Mouse (Mus musculus) lung, adult 2 months (tissue): ENCODE data around the gene Tmem156. TPM values are rescaled to one million over a fixed set of nuclear protein-coding genes. Genes with fewer than 3 reads are reported as not detected.
"Not testable (repeated sequence)": the region's sequence is repeated elsewhere in the genome, so short reads cannot be mapped to it uniquely, and the experiment has no call there.

ENCODE experiments used
- DNase-seq: peaks from one replicate; pipeline ENCODE4 v3.0.0; 2022
- H3K4me1 ChIP-seq: fragments of 200-500 bp; 2 replicates; pipeline ENCODE4 v1.6.1; 2011; ENCODE audit warnings: low read length; ENCODE audit not compliant: control insufficient read depth, insufficient read depth
- H3K4me3 ChIP-seq: fragments of 200-500 bp; replicated peaks from 2 replicates; pipeline ENCODE3; 2011; ENCODE audit warnings: low read depth, mild to moderate bottlenecking, control low read depth, low read length; ENCODE audit errors: extremely low read depth
- CTCF ChIP-seq: fragments of 200-500 bp; IDR thresholded peaks from 2 replicates; pipeline ENCODE4 v1.5.1; 2011; ENCODE audit warnings: mild to moderate bottlenecking, low read length, control low read depth; ENCODE audit not compliant: insufficient read depth
- POLR2A ChIP-seq: fragments of 200-500 bp; IDR thresholded peaks from 2 replicates; pipeline ENCODE4 v1.6.1; 2011; ENCODE audit warnings: low read depth, mild to moderate bottlenecking, control low read depth, low read length, borderline replicate concordance; ENCODE audit errors: extremely low read depth
- WGBS: fragments of 180-500 bp; shearing (Covaris S2); methylation state at CpG from one replicate; pipeline ENCODE4 v1.1.7; 2018; 5-methylcytosine and 5-hydroxymethylcytosine counted together
- polyA plus RNA-seq: library from polyadenylated mRNA; depleted of rRNA; stranded (reverse); fragments of >200 nt; gene quantifications from 2 replicates; pipeline ENCODE4 v1.2.3, GENCODE M21; 2012

The Tmem156 gene
- polyA plus RNA-seq, 1 experiment = 1.5 TPM

DNA sequence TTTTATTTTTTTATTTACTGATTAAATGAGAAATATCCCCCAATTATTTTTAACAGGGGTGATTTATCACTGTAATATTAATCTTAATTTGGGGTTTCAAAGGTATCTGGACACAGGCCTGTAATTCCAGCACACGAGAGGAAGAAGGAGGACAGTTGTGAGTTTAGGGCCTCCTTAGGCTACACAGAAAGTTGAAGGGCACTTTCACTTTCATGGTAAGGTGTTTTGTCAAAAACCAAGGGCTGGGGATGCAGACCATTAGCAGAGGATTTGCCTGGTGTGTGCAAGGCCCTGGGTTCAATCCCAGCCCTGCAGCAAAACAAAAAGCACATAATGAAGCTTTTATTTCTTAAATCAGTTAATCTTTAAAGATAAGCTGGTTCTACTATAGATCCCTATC lies 27.6 kb upstream of the Tmem156 start:
- Histone ChIP-seq H3K4me3 (no peak overlapping the region), H3K4me1 (peaks cover 31% of the 10 kb centered on the region)
- TF ChIP-seq CTCF (no peak), POLR2A (no peak)
- WGBS = 56% methylated on average over 1 of the region's 1 CpGs
- no peak for DNase-seq

DNA sequence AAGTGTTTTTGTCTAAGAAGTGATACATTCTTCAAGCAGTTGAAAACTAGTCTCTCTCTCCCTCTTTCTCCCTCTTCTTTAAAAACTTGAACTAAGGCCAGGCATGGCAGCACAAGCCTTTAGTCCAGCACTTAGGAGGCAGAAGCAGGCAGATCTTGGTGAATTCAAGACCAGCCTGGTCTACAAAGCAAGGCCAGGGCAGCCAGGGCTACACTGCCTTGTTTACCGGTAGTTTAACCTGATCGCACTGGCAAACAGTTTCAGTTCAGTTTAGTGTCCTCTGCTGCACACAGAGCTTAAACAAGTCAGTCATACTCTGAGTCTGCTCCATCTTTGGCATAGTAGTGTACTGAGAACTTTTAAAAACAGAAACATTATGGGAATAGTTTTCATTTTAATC lies 24.9 kb upstream of the Tmem156 start:
- WGBS = 64% methylated on average over 2 of the region's 2 CpGs
- TF ChIP-seq POLR2A (no peak), CTCF (no peak)
- DNase-seq = no peak
- no peak overlapping the region for H3K4me3 ChIP-seq
- peaks cover 36% of the 10 kb centered on the region for H3K4me1 ChIP-seq

DNA sequence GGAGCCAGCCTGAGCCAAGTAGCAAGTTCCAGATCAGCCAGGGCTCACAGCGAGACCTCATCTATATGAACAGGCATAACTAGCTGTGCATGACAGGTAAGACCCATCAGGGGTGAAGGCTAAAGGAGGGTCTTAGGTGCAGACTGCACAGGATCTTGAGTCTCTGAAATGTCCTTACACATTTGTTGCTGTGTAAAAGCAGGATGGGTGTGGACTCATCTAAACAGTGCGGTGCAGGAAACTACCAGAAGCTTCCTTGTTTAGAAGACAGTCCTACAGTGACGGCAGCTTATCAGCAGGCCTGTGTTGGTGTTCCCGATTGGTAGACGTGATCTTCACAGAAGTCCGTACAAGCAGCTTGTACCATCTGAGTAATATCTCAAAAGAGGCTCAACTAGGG lies 21.4 kb upstream of the Tmem156 start:
- DNase-seq = no peak
- TF ChIP-seq POLR2A (0 out of 2 replicates have a peak, but pooled peaks have one; percentile 24), CTCF (no peak)
- Histone ChIP-seq H3K4me1 (peaks cover 25% of the 10 kb centered on the region), H3K4me3 (peak overlapping the region; percentile 39)
- WGBS = 52% methylated on average over 6 of the region's 6 CpGs

DNA sequence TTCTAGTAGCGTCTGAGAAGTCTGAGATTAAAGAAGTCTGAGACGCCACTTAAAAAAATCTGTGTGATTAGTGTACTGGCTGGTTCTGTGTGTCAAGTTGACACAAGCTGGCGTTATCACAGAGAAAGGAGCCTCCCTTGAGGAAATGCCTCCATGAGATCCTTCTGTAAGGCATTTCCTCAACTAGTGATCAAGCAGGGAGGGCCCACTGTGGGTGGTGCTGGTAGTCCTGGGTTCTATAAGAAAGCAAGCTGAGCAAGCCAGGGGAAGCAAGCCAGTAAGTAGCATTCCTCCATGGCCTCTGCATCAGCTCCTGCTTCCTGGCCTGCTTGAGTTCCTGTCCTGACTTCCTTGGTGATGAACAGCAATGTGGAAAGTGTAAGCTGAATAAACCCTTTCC lies 20.3 kb upstream of the Tmem156 start:
- WGBS = 24% methylated on average over 3 of the region's 3 CpGs
- not testable (repeated sequence) for DNase-seq, H3K4me3 ChIP-seq
- peaks cover 25% of the 10 kb centered on the region for H3K4me1 ChIP-seq

DNA sequence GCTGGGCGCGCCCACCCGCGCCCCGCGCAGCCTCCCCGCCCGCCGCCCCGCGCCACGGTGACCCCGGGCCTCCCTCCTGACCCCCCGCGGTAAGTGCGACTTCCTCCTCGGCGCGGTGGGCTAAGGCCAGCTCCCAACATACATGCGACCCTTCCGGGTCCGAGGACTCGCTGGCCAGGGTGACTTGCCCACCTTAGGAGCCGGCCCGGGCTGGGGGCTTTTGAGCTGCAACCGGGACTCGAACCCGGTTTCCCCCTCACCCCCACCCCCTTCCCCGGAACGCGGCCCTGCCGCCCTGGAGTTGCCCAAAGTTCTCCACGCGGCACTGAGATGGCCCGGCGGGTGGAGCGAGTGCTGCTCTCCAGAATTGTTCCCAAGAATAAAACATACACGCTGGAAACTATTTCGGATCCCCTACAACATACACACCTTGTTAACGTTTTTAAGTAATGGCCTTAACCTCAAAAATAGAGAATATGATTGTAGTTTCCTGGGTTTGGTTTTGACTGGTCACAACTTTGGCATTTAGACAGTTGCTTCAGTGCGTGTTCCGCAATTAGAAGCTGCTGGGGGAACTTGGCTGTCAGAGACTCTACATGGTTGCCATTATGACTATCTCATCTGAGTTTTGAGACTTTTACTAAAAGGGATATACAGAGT lies 16.0 kb upstream of the Tmem156 start:
- WGBS = under 1% methylated on average over 34 of the region's 42 CpGs
- DNase-seq = peak; percentile 52
- Histone ChIP-seq H3K4me3 (peak overlapping the region; percentile 87), H3K4me1 (peaks cover 13% of the 10 kb centered on the region)
- TF ChIP-seq CTCF (no peak), POLR2A (no peak; the same call in 1 of the 2 replicates)

DNA sequence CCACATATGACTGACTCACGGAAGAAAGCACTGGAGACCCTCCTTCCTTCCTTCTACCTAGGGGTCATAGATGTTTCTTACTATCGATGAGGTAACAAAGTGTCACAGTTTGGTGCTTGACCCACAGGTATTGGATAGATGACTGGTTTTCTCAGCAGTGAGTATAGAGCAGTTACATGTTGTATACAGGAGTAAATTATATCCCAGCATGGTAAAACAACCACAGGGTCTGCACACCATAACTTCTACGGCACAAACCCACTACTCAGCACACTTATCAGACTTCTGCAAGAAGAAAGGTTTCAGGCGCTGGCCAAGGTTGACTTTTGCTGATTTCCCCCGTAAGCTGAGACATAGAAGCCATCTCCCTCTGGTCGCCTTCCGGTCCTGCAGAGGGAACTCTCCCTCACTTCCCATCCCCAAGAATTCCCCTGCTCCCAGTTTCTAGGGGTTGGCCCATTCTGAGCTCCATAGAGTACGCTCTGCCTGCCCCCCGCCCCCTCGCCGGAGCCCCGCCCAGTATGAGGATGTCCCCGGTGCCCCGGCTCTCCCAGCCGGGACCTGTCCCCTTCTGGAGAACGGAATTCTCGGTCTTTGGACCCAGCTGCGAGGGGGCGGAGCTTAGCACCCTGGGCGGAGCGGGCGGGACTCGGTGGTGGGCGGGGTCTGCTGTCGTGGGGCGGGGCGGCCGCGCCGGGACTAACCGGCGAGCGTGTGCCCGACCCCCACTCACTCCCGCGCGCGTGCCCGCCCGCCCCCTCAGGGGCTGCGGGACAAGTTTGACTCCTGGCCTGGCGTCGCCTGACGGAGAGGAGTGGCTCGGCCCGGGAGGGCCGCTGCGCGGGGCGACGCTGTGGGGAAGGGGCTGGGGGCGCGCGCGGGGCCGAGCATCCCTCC lies 15.2 kb upstream of the Tmem156 start, which contains the start of gene Klhl5:
TSS of gene Klhl5 (plus strand) at position 664 of the 897 bp plus-strand sequence.
- TF ChIP-seq POLR2A (peak; percentile 55), CTCF (no peak)
- peak; percentile 86 for DNase-seq
- Histone ChIP-seq H3K4me1 (peaks cover 15% of the 10 kb centered on the region), H3K4me3 (peak within 1 kb of the TSS; percentile 87)
- 4% methylated on average over 50 of the region's 56 CpGs for WGBS

DNA sequence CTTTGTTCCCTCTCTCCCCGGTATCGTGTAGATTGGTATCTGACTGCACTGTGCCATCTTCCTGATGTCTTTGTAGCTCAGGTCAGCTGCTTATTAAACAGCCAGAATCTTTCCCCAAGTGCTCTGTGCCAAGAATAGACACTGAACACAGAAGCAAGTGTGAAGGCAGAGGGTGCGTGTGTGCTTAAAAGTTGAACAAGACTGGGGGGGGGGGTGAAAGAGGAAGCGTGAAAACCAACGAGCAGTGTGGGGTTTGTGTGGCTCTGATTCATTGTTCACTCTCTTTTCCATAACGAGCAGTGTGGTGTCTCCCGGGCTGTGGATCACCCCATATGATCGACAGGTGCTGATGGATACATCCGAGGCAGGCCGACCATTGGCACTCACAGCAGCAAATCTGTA lies 10.7 kb upstream of the Tmem156 start:
- no peak overlapping the region for H3K4me3 ChIP-seq
- peaks cover 13% of the 10 kb centered on the region for H3K4me1 ChIP-seq
- no peak for TF ChIP-seq CTCF
- TF ChIP-seq POLR2A = no peak
- 16% methylated on average over 10 of the region's 10 CpGs for WGBS
- no peak for DNase-seq

DNA sequence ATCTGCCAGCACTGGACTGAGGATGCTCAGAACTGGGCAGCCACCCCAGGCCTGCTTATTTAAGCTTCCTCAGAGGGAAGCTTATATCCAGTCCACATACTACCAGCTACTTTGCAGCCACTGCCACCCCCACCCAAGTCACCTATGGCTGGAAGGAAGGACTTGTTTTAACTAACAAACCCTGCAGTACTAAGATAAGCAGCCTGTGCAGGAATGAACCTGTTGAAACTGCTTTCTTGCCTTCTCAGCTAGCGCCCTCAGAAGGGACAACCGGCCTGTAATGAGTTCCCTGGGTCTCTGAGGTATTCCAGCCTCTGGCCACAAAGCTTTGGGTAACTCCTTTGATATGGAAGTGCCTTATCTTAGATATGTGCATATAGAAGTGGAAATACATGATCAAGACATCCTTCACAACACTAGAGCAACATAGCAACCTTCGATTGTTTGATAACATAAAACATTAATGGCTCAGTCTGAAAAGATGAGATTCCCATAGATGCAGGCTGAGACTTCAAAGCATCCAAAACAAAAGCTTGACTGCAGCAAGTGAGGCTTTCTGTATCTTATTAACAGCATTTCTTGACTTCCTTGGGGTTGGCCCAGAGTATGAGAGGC lies 10.2 kb upstream of the Tmem156 start:
- no peak for DNase-seq
- Histone ChIP-seq H3K4me1 (peaks cover 13% of the 10 kb centered on the region), H3K4me3 (no peak overlapping the region)
- TF ChIP-seq CTCF (no peak), POLR2A (no peak)
- 51% methylated on average over 3 of the region's 3 CpGs for WGBS

DNA sequence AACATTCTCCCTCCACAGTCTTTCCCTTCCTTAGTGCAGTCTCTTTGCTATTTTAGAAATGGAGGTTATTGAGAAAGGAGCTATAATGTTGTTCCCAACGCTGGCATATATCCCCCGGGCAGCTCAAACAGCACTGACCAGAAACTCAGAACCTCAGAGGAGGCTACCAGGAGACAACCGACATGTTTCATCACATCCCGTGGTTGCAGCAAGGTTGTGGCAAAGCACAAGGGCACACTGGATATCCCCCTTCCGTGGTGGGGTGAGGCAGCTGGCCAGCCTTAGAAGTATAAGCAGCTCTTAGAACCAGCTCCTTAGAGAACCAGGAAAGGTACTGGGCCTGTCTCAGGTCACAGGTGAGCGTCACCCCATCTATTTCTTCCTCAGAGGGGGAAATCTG lies 9.7 kb upstream of the Tmem156 start:
- Histone ChIP-seq H3K4me3 (no peak overlapping the region), H3K4me1 (peaks cover 13% of the 10 kb centered on the region)
- DNase-seq = no peak
- WGBS = 76% methylated on average over 6 of the region's 6 CpGs
- TF ChIP-seq CTCF (no peak), POLR2A (no peak)
